Mouse (Mus musculus): ENCODE results near the gene Gm20594.

The Gm20594 gene

GRCm38 (mm10) chr6:79817616-79818015, at the start of gene Gm20594:
Gene Gm20594, plus strand, starts transcription at chr6:79817916.
- DNase-seq (ENCODE audit: low read depth, low spot score): no peak

GRCm38 (mm10) chr6:79818114-79818513, 398 bp downstream of the Gm20594 start:
- DNase-seq (ENCODE audit: low read depth, low spot score): no peak

GRCm38 (mm10) chr6:79833845-79834244, 16.1 kb downstream of the Gm20594 start:
- no peak for DNase-seq (ENCODE audit: low read depth, low spot score)

GRCm38 (mm10) chr6:79846829-79847228, 29.1 kb downstream of the Gm20594 start:
- DNase-seq (ENCODE audit: low read depth, low spot score): no peak
